Mouse (Mus musculus) left cerebral cortex, adult 11 months (tissue): ENCODE measurements at regions not wholly inside any gene's neighbourhood (a gene's known extent, or its start where the extent isn't known, plus 50 kb on each side); places are given as distances from the start of the nearest gene placed in this dataset.

ENCODE experiments used
- DNase-seq: peaks from one replicate; pipeline ENCODE4 v3.0.0; 2022; ENCODE audit warnings: low spot score

DNA sequence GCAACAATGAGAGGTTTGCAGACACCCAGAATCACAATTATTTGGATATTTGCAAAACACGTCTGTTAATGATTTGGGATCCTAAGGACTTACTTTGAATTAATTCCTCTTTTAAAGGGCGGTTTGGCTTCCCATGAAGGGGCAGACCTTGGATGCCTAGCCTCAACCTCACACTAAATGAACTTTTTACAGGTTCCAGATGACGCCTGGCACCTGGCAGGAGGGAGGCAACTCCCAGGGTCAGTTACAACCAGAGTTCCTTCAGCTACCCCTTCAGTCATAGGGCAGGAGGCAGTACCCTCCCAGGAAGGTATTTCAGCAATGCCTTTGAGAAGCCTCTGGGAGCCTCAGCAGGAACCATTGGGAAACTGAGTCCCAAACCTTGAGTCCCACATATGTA lies 57.9 kb upstream of the Stx18 start:
- no peak for DNase-seq

DNA sequence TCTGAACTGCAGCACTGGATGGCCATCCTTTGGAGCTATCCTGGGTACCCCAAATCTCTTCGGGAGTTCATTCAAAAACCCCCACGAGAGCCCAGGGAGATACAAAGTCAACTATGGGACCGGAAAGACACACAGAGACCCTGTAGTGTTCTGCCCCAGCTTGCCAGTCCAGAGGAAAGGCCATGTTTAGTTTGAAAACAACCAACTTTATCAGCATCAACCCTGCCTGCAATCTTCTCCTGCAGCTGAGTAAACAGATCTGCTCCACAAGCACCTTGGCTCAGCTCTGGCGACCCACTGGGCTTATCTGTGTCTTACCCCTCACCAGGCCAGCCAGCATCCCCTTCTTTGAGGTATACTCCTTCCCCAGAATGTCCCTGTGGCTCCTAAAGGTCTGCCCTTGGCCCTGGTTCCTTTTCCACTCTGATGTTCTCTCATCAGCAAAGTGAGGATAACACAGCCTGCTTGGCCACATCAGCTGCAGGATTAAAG lies 61.6 kb upstream of the Stx18 start:
- no peak for DNase-seq

DNA sequence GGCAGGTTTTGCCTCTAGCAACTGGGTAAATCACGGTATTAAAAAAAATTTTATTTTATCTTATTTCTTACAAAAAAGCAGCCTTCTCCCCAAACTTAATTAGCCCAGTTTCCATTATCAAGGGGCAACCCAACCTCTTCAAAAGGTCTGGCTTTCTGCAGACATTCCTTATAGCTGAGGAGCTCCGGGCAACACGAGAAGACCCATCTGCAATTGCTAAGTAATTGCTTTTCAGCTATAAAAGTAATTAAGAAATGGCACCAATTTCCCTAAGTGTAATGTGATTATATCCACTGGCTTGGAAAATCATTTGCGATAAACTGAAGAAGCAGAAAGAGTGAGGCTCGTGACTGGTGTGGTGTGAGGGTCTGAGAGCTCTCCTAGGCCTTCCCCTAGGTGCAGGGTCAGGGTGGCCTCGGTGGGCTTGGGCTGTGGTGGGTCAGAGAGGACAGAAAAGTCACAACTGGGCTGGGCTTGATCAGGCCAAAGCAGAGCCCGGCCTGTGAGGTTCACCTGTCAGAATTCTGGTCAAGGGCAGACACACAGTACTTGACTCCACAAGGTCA lies 65.5 kb upstream of the Stx18 start:
- DNase-seq = no peak

DNA sequence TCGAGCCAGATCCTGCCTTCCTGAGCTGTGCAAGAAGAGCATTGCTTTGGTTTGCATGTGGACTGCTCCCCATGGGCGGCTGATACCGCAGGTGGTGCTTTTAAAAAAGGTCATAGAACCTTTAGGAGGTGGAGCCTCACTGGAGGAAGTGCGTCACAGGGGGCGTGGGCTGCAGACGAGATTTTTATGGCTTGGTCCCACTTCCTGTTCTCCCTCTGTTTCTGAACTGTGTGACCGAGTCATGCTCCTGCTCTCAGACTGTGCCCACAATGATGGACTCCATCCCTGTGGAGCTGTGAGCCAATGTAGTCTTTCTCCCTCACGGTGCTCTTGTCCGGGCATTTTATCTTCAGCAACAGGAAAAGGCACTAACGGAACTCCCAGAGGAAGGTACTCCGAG lies 66.8 kb upstream of the Stx18 start:
- DNase-seq = no peak

DNA sequence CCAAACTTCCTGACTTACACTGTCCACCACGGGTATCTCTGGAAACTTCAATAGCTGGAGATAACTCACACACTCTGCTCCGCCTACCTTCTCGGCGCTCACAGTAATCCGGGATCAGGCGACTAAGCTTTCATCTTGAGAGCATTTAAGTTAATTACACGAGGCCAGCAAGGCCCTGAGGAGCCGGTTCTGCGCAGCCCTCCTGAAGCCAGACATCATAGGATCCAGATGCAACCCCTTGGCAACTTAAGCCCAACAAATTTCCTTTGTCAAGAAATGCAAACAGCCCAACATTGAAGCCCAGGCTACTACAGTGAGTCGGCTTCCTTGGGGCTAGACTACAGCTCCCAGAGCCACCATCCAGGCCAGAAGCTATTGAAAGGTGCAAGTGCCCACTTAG lies 69.9 kb upstream of the Stx18 start:
- no peak for DNase-seq

DNA sequence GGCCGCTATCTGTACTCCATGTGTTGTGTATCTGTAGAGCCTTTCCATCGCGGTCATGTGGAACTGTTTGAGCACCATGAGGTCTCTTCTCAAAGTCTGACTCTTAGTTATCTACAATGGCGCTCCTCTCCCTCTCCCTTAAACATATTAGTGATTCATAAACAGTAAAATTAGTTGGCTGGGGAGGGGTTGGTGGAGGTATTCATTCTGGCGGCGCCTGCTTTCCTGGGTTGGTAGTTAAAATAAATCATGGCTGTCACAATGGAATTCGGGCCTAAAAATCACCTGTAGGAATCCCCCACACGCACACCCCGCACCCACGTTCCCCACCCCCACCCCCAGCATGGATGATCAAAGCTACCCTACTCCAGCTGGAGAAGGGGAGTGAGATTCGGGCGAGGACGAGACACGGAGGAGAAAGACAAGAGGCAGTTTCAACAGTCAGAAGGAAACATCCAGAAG lies 70.6 kb upstream of the Stx18 start:
- no peak for DNase-seq

DNA sequence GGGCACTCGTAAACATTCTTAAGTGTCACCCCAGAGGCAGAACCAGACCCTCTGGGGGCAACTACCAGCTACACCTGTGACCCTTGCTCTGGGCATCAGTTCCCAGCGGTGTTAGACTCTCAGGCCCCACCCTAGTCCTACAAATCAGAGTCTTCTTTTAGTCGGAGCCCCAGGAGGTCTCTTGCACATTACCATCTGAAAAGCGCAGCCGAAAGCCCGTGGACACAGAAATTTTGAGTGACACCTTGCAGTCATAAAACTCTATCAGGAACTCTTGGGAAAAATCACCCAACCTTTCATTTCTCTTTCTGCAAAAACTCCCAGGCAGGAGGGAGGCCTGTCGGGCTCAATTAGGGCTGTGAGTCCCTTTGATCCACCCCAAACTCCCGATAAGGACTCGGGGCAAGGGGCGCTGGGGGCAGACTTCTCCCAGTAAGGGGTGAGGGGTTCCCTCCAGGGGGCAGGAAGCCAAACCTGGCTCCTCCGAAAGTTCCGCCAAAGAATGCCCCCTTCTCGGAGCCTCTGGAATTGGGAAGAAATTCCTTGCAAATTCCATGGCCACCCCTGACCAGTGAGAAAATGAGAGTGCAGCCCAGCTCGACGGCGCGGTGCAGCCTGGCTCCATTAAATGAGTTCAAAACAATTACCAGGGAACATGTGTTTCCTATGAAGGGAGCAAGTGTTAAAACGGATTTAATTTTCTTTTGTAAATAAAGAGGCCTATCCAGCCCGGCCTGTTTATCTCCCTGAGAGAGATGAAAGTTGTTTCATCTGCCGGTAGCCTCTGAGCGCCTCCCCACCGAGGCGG lies 71.2 kb upstream of the Stx18 start:
- DNase-seq = no peak

DNA sequence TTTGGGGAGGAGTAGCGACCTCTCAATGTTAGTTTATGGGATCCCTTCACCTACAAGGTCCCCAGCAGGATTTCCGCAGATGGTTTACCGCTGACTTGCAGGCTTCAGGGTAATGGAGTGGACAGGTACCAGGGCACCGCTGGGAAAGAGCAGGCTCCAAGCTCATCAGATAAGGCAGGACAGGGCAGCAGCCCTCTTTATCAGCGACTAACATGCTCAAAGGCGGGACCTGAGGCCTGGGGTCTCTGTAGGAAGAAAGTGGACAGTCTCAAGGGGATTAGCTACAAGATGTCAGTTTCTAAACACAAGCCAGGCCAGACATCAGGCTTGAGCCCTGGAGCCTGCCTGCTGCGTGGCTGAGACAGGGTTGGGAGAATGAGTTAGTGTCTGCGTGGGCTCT lies 74.9 kb upstream of the Stx18 start:
- no peak for DNase-seq

DNA sequence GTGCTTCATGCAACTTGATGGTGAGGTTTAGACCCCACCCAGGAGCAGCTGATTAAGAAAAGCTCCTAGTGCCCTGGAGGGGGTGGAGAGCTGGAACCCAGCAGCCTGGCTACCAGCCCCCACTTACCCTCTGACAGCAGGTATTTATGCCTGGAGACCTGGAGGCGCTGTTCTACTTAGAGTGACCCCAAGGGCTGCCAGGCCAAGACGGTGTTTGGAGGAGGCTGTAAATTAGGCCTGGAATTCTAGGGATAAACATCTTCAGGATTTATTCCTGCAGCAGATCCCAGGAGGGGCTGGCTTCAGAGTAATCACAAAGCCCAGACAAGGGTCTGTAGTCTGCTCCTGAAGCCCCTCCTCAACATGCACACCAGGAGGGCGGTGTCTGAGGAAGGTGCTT lies 76.0 kb upstream of the Stx18 start:
- DNase-seq = no peak

DNA sequence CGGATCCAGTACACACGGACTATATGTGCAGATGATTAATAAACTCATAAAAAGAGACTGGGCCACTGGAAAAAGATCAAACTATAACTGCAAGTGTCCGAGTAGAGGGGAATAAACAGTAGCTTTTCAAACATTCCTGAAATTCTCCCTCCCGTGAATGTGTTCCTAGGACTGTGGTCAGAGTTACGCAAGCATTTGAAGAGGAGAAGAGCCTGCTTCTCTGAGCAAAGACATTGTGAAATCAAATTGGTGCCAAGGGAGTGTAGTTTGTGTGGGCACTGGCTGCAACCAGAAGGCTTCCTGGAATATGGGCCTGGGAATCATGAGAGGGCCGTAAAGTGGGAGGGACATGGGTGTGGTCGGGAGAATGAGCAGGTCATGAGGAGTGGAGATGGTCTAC lies 78.3 kb upstream of the Stx18 start:
- DNase-seq = no peak

DNA sequence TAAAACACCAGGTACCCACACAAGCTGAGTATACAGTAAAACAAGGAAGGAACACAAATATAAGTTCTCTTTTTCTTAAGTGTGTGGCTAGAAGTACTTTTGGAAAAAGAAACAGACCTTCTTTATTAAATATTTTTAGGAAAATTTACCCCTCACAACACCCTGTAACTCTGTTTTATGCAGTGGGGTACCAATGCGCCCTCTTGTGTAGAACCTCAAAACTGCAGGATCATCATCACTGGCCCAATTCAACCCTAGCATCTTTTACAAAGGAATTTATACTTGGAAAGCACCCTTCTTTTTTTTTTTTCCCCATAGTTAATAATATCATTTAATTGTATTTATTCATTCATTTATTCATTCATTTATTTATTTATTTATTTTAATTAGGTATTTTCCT lies 86.4 kb upstream of the Stx18 start:
- DNase-seq = no peak

DNA sequence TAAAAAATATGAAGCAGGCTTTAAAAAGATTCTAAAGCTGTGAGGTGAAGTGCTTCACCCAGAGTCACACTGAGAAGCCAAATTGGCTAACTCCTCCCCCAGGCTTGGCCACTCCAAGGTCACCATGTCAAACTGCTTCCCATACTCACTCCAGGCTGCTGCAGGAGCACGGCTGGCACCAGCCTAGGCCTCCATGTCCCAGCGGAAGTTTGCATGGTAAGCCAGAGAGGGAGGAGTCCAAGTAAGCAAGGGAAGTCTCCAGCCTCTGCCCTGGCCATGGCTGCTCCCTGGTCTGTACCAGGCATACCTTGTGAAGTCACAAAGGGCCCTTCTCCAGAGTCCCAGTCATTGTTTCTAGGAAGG lies 105.8 kb upstream of the Stx18 start:
- no peak for DNase-seq

DNA sequence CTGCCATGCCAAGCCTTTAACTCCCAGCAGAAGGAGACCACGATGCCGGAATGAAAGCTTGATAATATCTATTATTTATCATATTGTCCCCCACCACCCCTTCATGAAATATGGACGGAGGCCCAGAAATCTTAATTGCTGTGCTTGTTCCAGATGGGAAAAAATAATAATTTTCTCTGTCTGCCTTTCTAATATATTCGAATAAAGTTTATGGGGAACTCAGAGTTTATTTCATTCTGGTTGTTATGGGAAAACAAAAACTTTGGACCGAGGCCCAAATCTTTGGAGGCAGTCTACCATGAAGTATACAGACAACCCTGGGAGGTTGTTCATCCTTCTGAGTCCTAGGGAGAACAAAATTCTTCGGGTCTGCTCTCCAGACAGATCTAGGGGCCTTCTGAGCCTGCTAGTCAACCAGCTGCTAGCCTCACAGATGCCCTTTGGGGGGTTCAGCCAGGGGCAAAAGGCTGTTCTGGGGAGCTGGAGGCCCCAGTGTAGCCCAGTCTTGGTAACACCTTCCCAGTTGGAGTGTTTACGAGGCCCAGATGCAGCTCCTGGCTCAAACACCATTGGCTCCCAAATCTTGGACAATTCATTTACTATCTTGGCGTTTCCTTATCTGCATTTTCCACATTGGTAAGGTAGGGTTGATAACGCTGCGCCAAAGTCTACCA lies 106.3 kb upstream of the Stx18 start:
- DNase-seq = no peak

DNA sequence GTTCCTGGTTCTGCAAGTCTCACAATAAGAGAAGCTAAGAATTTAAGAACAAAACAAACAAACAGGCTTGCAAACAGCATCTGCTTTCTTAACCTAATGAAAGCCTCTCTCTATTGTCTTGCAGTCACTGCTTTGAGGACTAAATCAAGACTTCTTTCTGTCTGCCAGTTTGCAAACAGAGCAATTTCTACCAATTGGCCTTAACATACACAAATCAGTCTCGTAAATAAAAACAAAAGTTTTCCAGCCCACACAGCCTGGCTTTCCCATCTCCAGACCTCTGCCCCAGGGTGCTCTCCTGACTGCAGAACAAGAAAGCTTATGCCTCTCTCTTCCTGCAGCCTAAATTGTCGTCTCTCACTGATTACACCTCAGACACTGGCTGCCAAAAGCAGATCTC lies 96.1 kb upstream of the Msx1 start:
- no peak for DNase-seq

DNA sequence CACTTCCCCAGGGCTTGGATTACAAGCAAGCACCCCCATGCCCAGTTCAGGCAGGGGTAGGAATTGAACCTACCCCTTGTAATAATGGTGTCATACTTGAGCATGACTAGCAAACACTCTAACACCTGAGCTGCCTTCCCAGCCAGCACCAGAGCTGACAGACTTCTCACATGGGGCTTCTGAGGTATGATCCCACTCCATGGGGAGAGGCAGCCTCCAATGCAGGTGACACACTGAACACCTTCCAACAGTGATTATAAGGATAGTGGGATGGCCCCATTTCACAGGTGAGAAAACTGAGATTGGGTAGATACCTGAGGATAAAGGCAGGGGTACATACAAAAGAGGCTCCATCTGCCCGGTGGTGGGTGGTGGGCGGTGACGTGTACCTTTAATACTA lies 94.7 kb upstream of the Msx1 start:
- no peak for DNase-seq

DNA sequence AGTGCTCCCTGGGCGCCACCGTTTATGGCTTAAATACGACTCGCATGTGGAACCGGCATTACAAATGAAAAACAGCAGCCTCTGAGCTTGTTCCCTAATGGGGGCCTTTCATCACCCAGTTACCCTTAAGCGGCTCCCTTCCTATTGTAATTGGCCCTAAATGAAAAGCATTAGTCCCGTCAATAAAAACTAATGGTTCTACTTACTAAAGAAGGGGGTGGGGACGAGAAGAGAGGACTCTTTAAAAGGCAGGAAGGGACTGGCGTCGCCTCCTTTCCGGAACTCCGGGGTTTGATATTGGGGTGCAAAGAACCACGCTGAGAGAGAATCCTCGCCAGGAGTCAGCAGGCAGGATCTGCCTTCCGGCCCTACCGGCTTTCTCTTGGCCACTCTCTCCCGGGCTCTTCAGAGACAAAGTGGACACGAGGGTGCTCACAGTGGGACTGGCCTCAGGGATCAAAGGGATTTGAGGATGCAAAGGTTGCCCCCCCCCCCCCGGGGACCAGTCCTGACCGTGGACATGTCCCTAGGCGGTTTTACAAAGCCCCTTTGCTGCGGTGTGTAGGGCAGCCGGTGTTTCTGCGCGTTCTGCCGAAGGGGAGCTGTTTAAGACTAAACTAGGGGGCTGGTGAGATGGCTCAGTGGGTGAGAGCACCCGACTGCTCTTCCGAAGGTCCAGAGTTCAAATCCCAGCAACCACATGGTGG lies 93.8 kb upstream of the Msx1 start:
- no peak for DNase-seq

DNA sequence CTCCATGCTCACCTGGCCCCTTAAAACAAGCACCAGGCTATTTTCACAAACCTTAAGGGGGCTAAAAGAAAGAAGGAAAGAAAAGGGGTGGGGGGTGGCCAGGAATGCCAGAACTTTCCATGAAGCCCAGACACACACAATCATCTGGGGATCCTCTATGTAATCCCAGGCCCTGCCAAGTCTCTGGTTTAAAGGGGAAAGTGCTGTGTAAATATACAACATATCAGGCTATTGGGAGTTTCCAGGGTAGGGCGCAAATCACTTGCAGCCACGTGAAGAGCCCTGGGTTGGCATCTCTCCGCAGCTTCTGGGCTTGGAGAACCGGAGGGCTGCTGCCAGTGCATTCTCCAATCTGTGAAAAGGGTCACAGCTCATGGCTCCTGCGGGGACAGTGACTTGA lies 92.8 kb upstream of the Msx1 start:
- no peak for DNase-seq

DNA sequence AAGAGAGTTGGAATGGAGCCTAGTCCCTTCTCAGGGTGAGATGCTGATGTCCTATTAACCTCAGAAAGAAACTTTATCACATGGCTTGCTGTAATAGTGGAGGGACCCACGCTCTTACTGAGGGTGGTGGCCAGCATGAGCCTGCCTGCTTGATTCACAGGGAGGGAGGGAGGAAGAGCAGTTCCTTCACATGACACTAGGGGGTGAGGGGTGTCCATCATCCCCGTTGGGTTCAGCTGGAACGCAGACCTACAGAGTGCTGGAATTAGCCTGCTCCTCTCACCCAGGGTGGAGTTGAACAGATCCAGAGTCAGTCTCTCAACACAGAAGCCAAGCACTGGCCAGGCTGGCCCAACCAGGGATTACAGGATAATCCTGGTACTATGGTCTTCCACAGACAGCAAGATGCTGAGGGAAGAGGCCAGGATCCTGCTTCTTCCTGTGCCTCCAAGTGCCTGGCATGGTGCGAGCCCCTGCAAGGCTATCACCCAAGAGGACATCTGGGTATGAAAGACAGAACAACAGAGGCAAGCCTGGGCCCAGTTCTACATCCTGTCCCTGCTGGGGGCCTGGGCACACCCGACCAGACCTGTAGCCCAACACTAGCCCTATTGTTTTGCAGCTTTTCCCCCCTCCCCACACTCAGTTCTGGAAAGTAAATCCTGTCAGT lies 80.4 kb upstream of the Msx1 start:
- no peak for DNase-seq

DNA sequence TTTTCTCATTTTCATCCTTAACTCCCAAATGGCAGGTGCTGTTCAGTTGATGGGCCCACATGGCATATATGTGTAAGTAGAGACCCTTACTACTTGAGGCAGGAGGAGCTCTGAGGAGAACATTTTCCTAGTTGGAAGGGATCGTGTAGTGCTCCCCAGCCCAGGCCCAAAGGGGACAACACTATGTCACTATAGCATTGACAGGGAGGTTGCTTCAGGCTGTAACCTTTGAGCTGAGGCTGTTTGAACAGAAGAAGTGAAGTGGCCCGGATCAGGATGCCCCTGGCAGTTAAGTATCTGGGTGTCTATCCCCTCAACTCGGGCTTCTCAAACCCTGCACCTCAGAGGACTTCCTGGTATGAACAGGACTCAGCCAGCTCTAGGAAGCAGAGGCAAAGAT lies 79.5 kb upstream of the Msx1 start:
- no peak for DNase-seq

DNA sequence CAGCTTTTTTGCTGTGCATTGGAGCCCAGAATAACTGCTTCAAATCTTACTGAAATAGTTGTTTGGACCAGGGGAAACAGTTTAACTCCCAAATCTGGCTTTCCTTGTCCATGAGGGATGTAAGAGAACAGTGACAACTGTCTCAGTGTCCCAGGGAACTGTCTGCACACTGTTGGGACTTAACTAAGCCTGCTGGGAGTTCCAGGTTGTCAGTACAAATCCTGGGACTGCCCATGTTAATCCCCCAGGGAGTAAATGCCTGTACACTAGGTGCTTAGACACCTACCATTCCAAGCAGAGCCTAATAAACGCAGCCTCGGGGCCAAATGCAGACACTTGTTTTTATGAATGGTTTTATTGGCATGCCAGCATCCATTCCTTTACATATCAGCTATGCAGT lies 78.4 kb upstream of the Msx1 start:
- no peak for DNase-seq

DNA sequence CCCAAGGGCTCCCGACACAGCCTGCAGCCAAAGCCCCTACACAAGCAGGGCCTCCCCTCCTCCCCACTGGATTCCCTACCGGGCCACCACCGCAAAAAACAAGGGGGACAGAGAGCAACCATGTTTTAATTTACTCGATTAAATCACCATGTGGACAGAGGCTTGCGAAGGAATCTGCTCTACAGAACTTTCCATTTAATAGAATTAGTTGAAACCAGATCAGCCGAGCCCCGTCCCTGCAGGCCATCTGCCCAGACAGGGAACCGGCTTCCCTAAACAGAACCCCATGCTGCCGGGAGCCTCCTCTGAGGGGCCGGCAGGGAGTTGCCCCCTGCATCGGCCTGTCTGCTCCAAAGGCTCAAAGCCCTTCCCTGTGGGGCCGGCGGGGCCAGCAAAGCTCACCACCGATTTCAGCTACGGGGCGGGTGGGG lies 77.5 kb upstream of the Msx1 start:
- DNase-seq = no peak

DNA sequence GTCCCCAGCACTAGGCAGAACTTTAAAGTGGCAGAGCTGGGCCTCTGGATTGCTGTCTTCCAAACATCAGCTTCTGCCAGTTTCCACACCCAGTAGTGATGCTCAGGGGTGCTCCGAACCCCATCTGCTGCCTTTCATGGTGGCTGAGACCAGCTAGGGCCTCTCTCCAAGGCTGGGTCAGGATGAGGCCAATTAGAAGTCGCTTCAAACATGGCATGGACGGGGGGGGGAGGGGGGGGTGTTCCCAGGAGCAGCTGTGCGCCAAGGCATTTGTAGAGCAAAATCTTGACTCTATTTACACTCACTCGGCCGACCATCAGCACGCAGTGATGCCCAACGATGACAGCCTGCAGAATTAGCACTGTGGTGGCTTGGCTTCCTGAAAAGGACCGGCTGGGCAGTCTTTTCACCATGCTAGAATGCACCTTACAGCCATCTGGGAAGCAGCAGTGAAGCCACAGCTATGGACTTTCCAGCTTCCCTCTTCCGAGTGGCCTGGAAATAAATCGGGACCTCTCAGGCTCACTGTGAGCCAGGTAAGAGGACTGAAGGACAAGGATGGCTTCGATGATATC lies 73.7 kb upstream of the Msx1 start:
- no peak for DNase-seq
